Mouse (Mus musculus): ENCODE data around the gene Pgpep1. TPM values are rescaled to one million over a fixed set of nuclear protein-coding genes. Genes with fewer than 3 reads are reported as not detected.

The Pgpep1 gene
- polyA plus RNA-seq, 1 experiment: 3.7 TPM

GRCm38 (mm10) chr8:70675336-70675735 is 15.1 kb upstream of the Pgpep1 start:
- no peak for TF ChIP-seq GATA1 (IDR thresholded peaks at IDR 0.05; ENCODE audit: low read length)

- TF ChIP-seq GATA1 (IDR thresholded peaks at IDR 0.05; ENCODE audit: low read length): no peak
Measured at GRCm38 (mm10) chr8:70674716-70675115, 14.5 kb upstream of the Pgpep1 start.

GRCm38 (mm10) chr8:70674109-70674508 is 13.9 kb upstream of the Pgpep1 start:
- no peak for TF ChIP-seq GATA1 (IDR thresholded peaks at IDR 0.05; ENCODE audit: low read length)

- TF ChIP-seq GATA1 (IDR thresholded peaks at IDR 0.05; ENCODE audit: low read length): no peak
Measured at GRCm38 (mm10) chr8:70673079-70673856, 13.1 kb upstream of the Pgpep1 start, which contains the start of gene Lsm4. Gene Lsm4, plus strand, starts transcription at chr8:70673248.

GRCm38 (mm10) chr8:70672325-70673078 is 12.3 kb upstream of the Pgpep1 start:
- no peak for TF ChIP-seq GATA1 (IDR thresholded peaks at IDR 0.05; ENCODE audit: low read length)

- TF ChIP-seq GATA1 (IDR thresholded peaks at IDR 0.05; ENCODE audit: low read length): no peak
Measured at GRCm38 (mm10) chr8:70671615-70672324, 11.6 kb upstream of the Pgpep1 start.

- no peak for TF ChIP-seq GATA1 (IDR thresholded peaks at IDR 0.05; ENCODE audit: low read length)
Measured at GRCm38 (mm10) chr8:70667071-70667470, 6.9 kb upstream of the Pgpep1 start.

- TF ChIP-seq GATA1 (IDR thresholded peaks at IDR 0.05; ENCODE audit: low read length): no peak
Measured at GRCm38 (mm10) chr8:70665599-70665998, 5.4 kb upstream of the Pgpep1 start.

GRCm38 (mm10) chr8:70664631-70665030 is 4.4 kb upstream of the Pgpep1 start:
- no peak for TF ChIP-seq GATA1 (IDR thresholded peaks at IDR 0.05; ENCODE audit: low read length)

- TF ChIP-seq GATA1 (IDR thresholded peaks at IDR 0.05; ENCODE audit: low read length): no peak
Measured at GRCm38 (mm10) chr8:70663691-70664090, 3.5 kb upstream of the Pgpep1 start.

- no peak for TF ChIP-seq GATA1 (IDR thresholded peaks at IDR 0.05; ENCODE audit: low read length)
Measured at GRCm38 (mm10) chr8:70659604-70660272, 450 bp downstream of the Pgpep1 start.

GRCm38 (mm10) chr8:70658897-70659603 is 1.1 kb downstream of the Pgpep1 start:
- no peak for TF ChIP-seq GATA1 (IDR thresholded peaks at IDR 0.05; ENCODE audit: low read length)

- TF ChIP-seq GATA1 (IDR thresholded peaks at IDR 0.05; ENCODE audit: low read length): no peak
Measured at GRCm38 (mm10) chr8:70657739-70658138, 2.4 kb downstream of the Pgpep1 start.

- no peak for TF ChIP-seq GATA1 (IDR thresholded peaks at IDR 0.05; ENCODE audit: low read length)
Measured at GRCm38 (mm10) chr8:70657214-70657613, 3.0 kb downstream of the Pgpep1 start.

Measured in G1E-ER4 (cell line).